Mouse (Mus musculus) brain, embryonic 18.5 days (tissue): Measurements from ENCODE around the gene Tcf3.

ENCODE experiments used
- DNase-seq: peaks from one replicate; pipeline ENCODE4 v3.0.0-alpha.2; 2012; ENCODE audit warnings: low read depth, low spot score

Tcf3 gene

GRCm38 (mm10) chr10:80433513-80434232, at the start of gene Tcf3:
TSS of gene Tcf3 (minus strand) at chr10:80433647.
- DNase-seq, result peak; percentile 99

GRCm38 (mm10) chr10:80481002-80481401, 47.6 kb upstream of the Tcf3 start:
- no peak for DNase-seq

- DNase-seq, result no peak
Observed at GRCm38 (mm10) chr10:80478531-80478930, 45.1 kb upstream of the Tcf3 start.

- peak; percentile 63 for DNase-seq
Observed at GRCm38 (mm10) chr10:80475290-80475959, 42.0 kb upstream of the Tcf3 start.

- no peak for DNase-seq
Observed at GRCm38 (mm10) chr10:80465066-80465465, 31.6 kb upstream of the Tcf3 start.

- no peak for DNase-seq
Observed at GRCm38 (mm10) chr10:80464381-80465035, 31.1 kb upstream of the Tcf3 start.

GRCm38 (mm10) chr10:80461346-80461745, 27.9 kb upstream of the Tcf3 start:
- no peak for DNase-seq

GRCm38 (mm10) chr10:80460324-80460723, 26.9 kb upstream of the Tcf3 start:
- no peak for DNase-seq

GRCm38 (mm10) chr10:80459671-80460070, 26.2 kb upstream of the Tcf3 start:
- DNase-seq, result no peak

- no peak for DNase-seq
Observed at GRCm38 (mm10) chr10:80459236-80459635, 25.8 kb upstream of the Tcf3 start.

- DNase-seq, result no peak
Observed at GRCm38 (mm10) chr10:80455697-80456096, 22.2 kb upstream of the Tcf3 start.

- DNase-seq, result no peak
Observed at GRCm38 (mm10) chr10:80454781-80455180, 21.3 kb upstream of the Tcf3 start.

- DNase-seq, result no peak
Observed at GRCm38 (mm10) chr10:80453601-80454000, 20.2 kb upstream of the Tcf3 start.

- DNase-seq, result no peak
Observed at GRCm38 (mm10) chr10:80450599-80450998, 17.2 kb upstream of the Tcf3 start.

- DNase-seq, result peak; percentile 36
Observed at GRCm38 (mm10) chr10:80445898-80446601, 12.6 kb upstream of the Tcf3 start.

- DNase-seq, result no peak
Observed at GRCm38 (mm10) chr10:80445052-80445451, 11.6 kb upstream of the Tcf3 start.

GRCm38 (mm10) chr10:80444339-80445045, 11.0 kb upstream of the Tcf3 start:
- DNase-seq, result no peak

- DNase-seq, result no peak
Observed at GRCm38 (mm10) chr10:80443575-80444278, 10.3 kb upstream of the Tcf3 start.

- DNase-seq, result no peak
Observed at GRCm38 (mm10) chr10:80442989-80443388, 9.5 kb upstream of the Tcf3 start.

GRCm38 (mm10) chr10:80441598-80441997, 8.2 kb upstream of the Tcf3 start:
- DNase-seq, result no peak

GRCm38 (mm10) chr10:80440031-80440430, 6.6 kb upstream of the Tcf3 start:
- no peak for DNase-seq
